Mouse (Mus musculus) G1E (cell line): ENCODE measurements around the gene Sap25. TPM values are rescaled to one million over a fixed set of nuclear protein-coding genes. Genes with fewer than 3 reads are reported as not detected.

ENCODE experiments used
- ATAC-seq: 2 replicates; pipeline ENCODE4 v1.8.0; 2016; ENCODE audit warnings: mild to moderate bottlenecking; ENCODE audit not compliant: insufficient number of reproducible peaks, poor library complexity, low FRiP score, severe bottlenecking; ENCODE audit errors: extremely low read depth
- DNase-seq: peaks from one replicate; pipeline ENCODE4 v3.0.0; 2012; ENCODE audit warnings: low spot score
- H3K27me3 ChIP-seq: 2 replicates; pipeline ENCODE4 v1.6.1; 2012; ENCODE audit warnings: mild to moderate bottlenecking, low read length, inconsistent platforms; ENCODE audit not compliant: insufficient read depth
- H3K36me3 ChIP-seq: replicated peaks from 2 replicates; pipeline ENCODE3; 2012; ENCODE audit warnings: mild to moderate bottlenecking, inconsistent platforms
- H3K4me1 ChIP-seq: 2 replicates; pipeline ENCODE4 v1.6.1; 2012; ENCODE audit warnings: low read depth, low read length, inconsistent platforms, mixed read lengths; ENCODE audit not compliant: insufficient read depth
- H3K4me3 ChIP-seq: 2 replicates; pipeline ENCODE4 v1.5.1; 2012; ENCODE audit warnings: low read depth, mild to moderate bottlenecking, inconsistent platforms, low read length, moderate library complexity, mixed read lengths
- H3K9me3 ChIP-seq: replicated peaks from 2 replicates; pipeline ENCODE4 v1.6.1; 2012; ENCODE audit warnings: inconsistent platforms
- CTCF ChIP-seq: IDR thresholded peaks from 2 replicates; pipeline ENCODE4 v1.5.1; 2012; ENCODE audit warnings: low read depth, low read length, inconsistent platforms, mixed read lengths
- GATA1 ChIP-seq: IDR thresholded peaks from 2 replicates; pipeline ENCODE4 v1.6.1; 2012; ENCODE audit warnings: borderline replicate concordance, low read length, inconsistent platforms, mixed read lengths
- GATA2 ChIP-seq: IDR thresholded peaks from 2 replicates; pipeline ENCODE4 v1.6.1; 2012; ENCODE audit warnings: low read depth, low read length, inconsistent platforms, borderline replicate concordance
- POLR2AphosphoS5 ChIP-seq: IDR thresholded peaks from 2 replicates; pipeline ENCODE4 v1.6.1; 2012; ENCODE audit warnings: low read depth, low read length, inconsistent platforms; ENCODE audit not compliant: insufficient replicate concordance
- TAL1 ChIP-seq: conservative IDR thresholded peaks from 2 replicates; pipeline ENCODE4 v1.6.1; 2012; ENCODE audit warnings: low read depth, low read length, inconsistent platforms, mixed read lengths
- polyA plus RNA-seq: library from polyadenylated mRNA; stranded (reverse); fragments of >175 nt; gene quantifications from 2 replicates; pipeline ENCODE4 v1.2.3, GENCODE M21; 2012
- total RNA-seq, 2 experiments: library from RNA; stranded (forward) in 1 of 2; stranded (reverse) in 1 of 2; fragments of 200-1000 nt in 1 of 2; fragments of >200 nt in 1 of 2; fragmentation: Nextera tagmentation in 1 of 2; gene quantifications; 2 replicates each; pipeline ENCODE4 v1.2.3; 2014 to 2017

The Sap25 gene
- total and polyA plus RNA-seq, 3 experiments: 7.9 to 58.3 (median 39.2) TPM

- peaks cover 44% of the 10 kb centered on the region for H3K36me3 ChIP-seq
- no peak for DNase-seq
- peaks cover 4% of the 10 kb centered on the region; the same call in 1 of the 2 replicates for H3K9me3 ChIP-seq
- ATAC-seq: no peak
- no peak for TF ChIP-seq GATA1
- TF ChIP-seq POLR2AphosphoS5: no peak
- no peak for TF ChIP-seq CTCF
- TF ChIP-seq TAL1: no peak
- TF ChIP-seq GATA2: no peak
- peaks cover 3% of the 10 kb centered on the region; the same call in 1 of the 2 replicates for H3K27me3 ChIP-seq
- H3K4me3 ChIP-seq: no peak overlapping the region
- H3K4me1 ChIP-seq: peaks cover 83% of the 10 kb centered on the region
Measured at GRCm38 (mm10) chr5:137644484-137644883, 3.4 kb downstream of the Sap25 start.

GRCm38 (mm10) chr5:137645091-137645651 is 4.0 kb downstream of the Sap25 start:
- DNase-seq (no peak), ATAC-seq (no peak)
- Histone ChIP-seq H3K4me3 (peak overlapping the region; percentile 17; the same call in 1 of the 2 replicates), H3K4me1 (peaks cover 83% of the 10 kb centered on the region), H3K9me3 (peaks cover 4% of the 10 kb centered on the region; the same call in 1 of the 2 replicates), H3K36me3 (peaks cover 37% of the 10 kb centered on the region), H3K27me3 (peaks cover 3% of the 10 kb centered on the region; the same call in 1 of the 2 replicates)
- no peak for TF ChIP-seq TAL1
- TF ChIP-seq GATA1: no peak
- no peak for TF ChIP-seq CTCF
- TF ChIP-seq GATA2: no peak
- TF ChIP-seq POLR2AphosphoS5: no peak

GRCm38 (mm10) chr5:137645652-137646091 is 4.5 kb downstream of the Sap25 start, which contains the start of gene Irs3:
Gene Irs3 (minus strand): TSS chr5:137645714.
- Histone ChIP-seq H3K4me3 (peak within 1 kb of the TSS; percentile 17; the same call in 1 of the 2 replicates), H3K27me3 (peaks cover 3% of the 10 kb centered on the region; the same call in 1 of the 2 replicates), H3K36me3 (peaks cover 32% of the 10 kb centered on the region), H3K9me3 (peaks cover 4% of the 10 kb centered on the region; the same call in 1 of the 2 replicates), H3K4me1 (peaks cover 83% of the 10 kb centered on the region)
- ATAC-seq (peak; percentile 23; the same call in 1 of the 2 replicates), DNase-seq (peak; percentile 61)
- TF ChIP-seq GATA2: no peak
- TF ChIP-seq TAL1: no peak
- no peak for TF ChIP-seq CTCF
- TF ChIP-seq GATA1: no peak
- TF ChIP-seq POLR2AphosphoS5: no peak

- no peak for TF ChIP-seq GATA1
- TF ChIP-seq CTCF: no peak
- TF ChIP-seq TAL1: peak; percentile 29; the same call in 1 of the 2 replicates
- no peak for TF ChIP-seq GATA2
- Histone ChIP-seq H3K4me1 (peaks cover 76% of the 10 kb centered on the region), H3K36me3 (peaks cover 30% of the 10 kb centered on the region), H3K4me3 (peak overlapping the region; percentile 11; the same call in 1 of the 2 replicates), H3K27me3 (peaks cover 3% of the 10 kb centered on the region; the same call in 1 of the 2 replicates), H3K9me3 (peaks cover 4% of the 10 kb centered on the region; the same call in 1 of the 2 replicates)
- no peak for DNase-seq
- no peak for ATAC-seq
Measured at GRCm38 (mm10) chr5:137647827-137648601, 6.9 kb downstream of the Sap25 start.

- ATAC-seq: no peak
- Histone ChIP-seq H3K27me3 (peaks cover 3% of the 10 kb centered on the region; the same call in 1 of the 2 replicates), H3K36me3 (peaks cover 36% of the 10 kb centered on the region), H3K4me3 (no peak overlapping the region), H3K9me3 (peaks cover 4% of the 10 kb centered on the region; the same call in 1 of the 2 replicates), H3K4me1 (peaks cover 85% of the 10 kb centered on the region)
- TF ChIP-seq TAL1: no peak
- no peak for TF ChIP-seq POLR2AphosphoS5
- TF ChIP-seq CTCF: no peak
- TF ChIP-seq GATA1: no peak
- no peak for TF ChIP-seq GATA2
- DNase-seq: no peak
Measured at GRCm38 (mm10) chr5:137649251-137649650, 8.1 kb downstream of the Sap25 start.
